Mouse (Mus musculus) kidney, adult 2 months (tissue): ENCODE measurements around the gene Smad6.

ENCODE experiments used
- CTCF ChIP-seq: fragments of 200-500 bp; conservative IDR thresholded peaks from 2 replicates; pipeline ENCODE4 v1.5.1; 2011; ENCODE audit warnings: low read depth, mild to moderate bottlenecking, control low read depth, low read length, moderate library complexity, mixed read lengths; ENCODE audit not compliant: insufficient read depth, insufficient read length
- POLR2A ChIP-seq: fragments of 200-500 bp; IDR thresholded peaks from one replicate; pipeline ENCODE4 v1.6.1; 2011; ENCODE audit warnings: low read depth, low read length, control low read depth

- TF ChIP-seq CTCF: peak; percentile 78
- TF ChIP-seq POLR2A: no peak
Measured at GRCm38 (mm10) chr9:63959129-63959932, 62.5 kb downstream of the Smad6 start.
